Mouse (Mus musculus) MEL (cell line): ENCODE measurements at regions not wholly inside any gene's neighbourhood (a gene's known extent, or its start where the extent isn't known, plus 50 kb on each side); places are given as distances from the start of the nearest gene placed in this dataset.

ENCODE experiments used
- DNase-seq: peaks from one replicate; pipeline ENCODE4 v3.0.0; 2011; ENCODE audit warnings: low read depth, low spot score
- H3K27ac ChIP-seq: 2 replicates; pipeline ENCODE4 v1.5.1; 2012; ENCODE audit warnings: low read depth, mild to moderate bottlenecking, control low read depth, low read length, moderate library complexity; ENCODE audit not compliant: control insufficient read depth
- H3K27me3 ChIP-seq, 2 experiments: fragments of 150-350 bp in 1 of 2; sonication (generic) in 1 of 2; 2 replicates each; pipeline ENCODE4 v1.6.1; 2012; ENCODE audit warnings: low read length in 2 of 2, mild to moderate bottlenecking in 2 of 2, improper control_type of control experiment in 1 of 2, moderate library complexity in 1 of 2; ENCODE audit not compliant: insufficient read depth in 2 of 2, control insufficient read depth in 1 of 2
- H3K36me3 ChIP-seq, 2 experiments: 2 replicates each; pipeline ENCODE4 v1.6.1; 2012 to 2014; ENCODE audit warnings: low read length in 2 of 2, improper control_type of control experiment in 1 of 2, inconsistent platforms in 1 of 2, mild to moderate bottlenecking in 1 of 2; ENCODE audit not compliant: insufficient read depth in 2 of 2, control insufficient read depth in 1 of 2
- H3K4me1 ChIP-seq, 2 experiments: fragments of 150-350 bp in 1 of 2; sonication (generic) in 1 of 2; 2 replicates each; pipeline ENCODE4 v1.6.1; 2012; ENCODE audit warnings: low read length in 2 of 2, improper control_type of control experiment in 1 of 2, mild to moderate bottlenecking in 1 of 2; ENCODE audit not compliant: insufficient read depth in 2 of 2, control insufficient read depth in 1 of 2
- H3K4me3 ChIP-seq, 2 experiments: fragments of 150-350 bp in 1 of 2; sonication (generic) in 1 of 2; 2 replicates each; pipeline ENCODE4 v1.5.1; 2012; ENCODE audit warnings: low read depth in 2 of 2, low read length in 2 of 2, mild to moderate bottlenecking in 2 of 2, moderate library complexity in 2 of 2, control low read depth in 1 of 2, improper control_type of control experiment in 1 of 2; ENCODE audit not compliant: control insufficient read depth in 1 of 2, insufficient read depth in 1 of 2
- H3K79me2 ChIP-seq: 2 replicates; pipeline ENCODE4 v1.6.1; 2012; ENCODE audit warnings: mild to moderate bottlenecking, low read length, moderate library complexity; ENCODE audit not compliant: control insufficient read depth, poor library complexity, insufficient read depth
- H3K9ac ChIP-seq: 2 replicates; pipeline ENCODE4 v1.6.1; 2012; ENCODE audit warnings: low read depth, mild to moderate bottlenecking, control low read depth, low read length, moderate library complexity; ENCODE audit not compliant: control insufficient read depth, poor library complexity, severe bottlenecking
- H3K9me3 ChIP-seq: fragments of 150-350 bp; sonication (generic); replicated peaks from 2 replicates; pipeline ENCODE4 v1.6.1; 2012; ENCODE audit warnings: mild to moderate bottlenecking, low read length, improper control_type of control experiment, moderate library complexity; ENCODE audit not compliant: insufficient read depth
- BHLHE40 ChIP-seq: IDR thresholded peaks from 2 replicates; pipeline ENCODE4 v1.6.1; 2012; ENCODE audit warnings: low read depth, mild to moderate bottlenecking, inconsistent platforms, low read length, improper control_type of control experiment, borderline replicate concordance
- CHD1 ChIP-seq: IDR thresholded peaks from 2 replicates; pipeline ENCODE4 v1.6.1; 2012; ENCODE audit warnings: low read depth, mild to moderate bottlenecking, inconsistent platforms, low read length, improper control_type of control experiment
- CHD2 ChIP-seq: IDR thresholded peaks from 2 replicates; pipeline ENCODE4 v1.6.1; 2011; ENCODE audit warnings: low read length, improper control_type of control experiment
- E2F4 ChIP-seq: IDR thresholded peaks from 2 replicates; pipeline ENCODE4 v1.6.1; 2011; ENCODE audit warnings: low read depth, low read length, improper control_type of control experiment, borderline replicate concordance
- EP300 ChIP-seq, 2 experiments: IDR thresholded peaks; 2 replicates each; pipeline ENCODE4 v1.6.1; 2011; ENCODE audit warnings: improper control_type of control experiment in 2 of 2, low read length in 2 of 2, low read depth in 1 of 2, mild to moderate bottlenecking in 1 of 2
- ETS1 ChIP-seq: IDR thresholded peaks from 2 replicates; pipeline ENCODE4 v1.6.1; 2012; ENCODE audit warnings: low read depth, mild to moderate bottlenecking, inconsistent platforms, low read length, improper control_type of control experiment, moderate library complexity
- NRF1 ChIP-seq: IDR thresholded peaks from 2 replicates; pipeline ENCODE4 v1.6.1; 2014; ENCODE audit warnings: low read depth, mild to moderate bottlenecking, inconsistent platforms, low read length, improper control_type of control experiment, moderate library complexity; ENCODE audit not compliant: poor library complexity, insufficient read depth, severe bottlenecking
- RAD21 ChIP-seq: IDR thresholded peaks from 2 replicates; pipeline ENCODE4 v1.6.1; 2011; ENCODE audit warnings: mild to moderate bottlenecking, low read depth, low read length, improper control_type of control experiment
- TAL1 ChIP-seq: IDR thresholded peaks from 2 replicates; pipeline ENCODE4 v1.6.1; 2012; ENCODE audit warnings: mild to moderate bottlenecking, inconsistent platforms, low read length, moderate library complexity, mixed read lengths
- UBTF ChIP-seq: IDR thresholded peaks from 2 replicates; pipeline ENCODE4 v1.6.1; 2012; ENCODE audit warnings: low read depth, mild to moderate bottlenecking, inconsistent platforms, low read length, improper control_type of control experiment, moderate library complexity, borderline replicate concordance; ENCODE audit not compliant: insufficient read depth
- USF1 ChIP-seq: IDR thresholded peaks from 2 replicates; pipeline ENCODE4 v1.6.1; 2014; ENCODE audit warnings: low read depth, mild to moderate bottlenecking, inconsistent platforms, low read length, improper control_type of control experiment, moderate library complexity
- ZC3H11A ChIP-seq: IDR thresholded peaks from 2 replicates; pipeline ENCODE4 v1.6.1; 2012; ENCODE audit warnings: low read depth, mild to moderate bottlenecking, inconsistent platforms, low read length, improper control_type of control experiment
- ZKSCAN1 ChIP-seq: IDR thresholded peaks from 2 replicates; pipeline ENCODE4 v1.6.1; 2012; ENCODE audit warnings: low read depth, mild to moderate bottlenecking, inconsistent platforms, low read length, improper control_type of control experiment, moderate library complexity
- ZNF384 ChIP-seq: IDR thresholded peaks from 2 replicates; pipeline ENCODE4 v1.6.1; 2012; ENCODE audit warnings: low read depth, mild to moderate bottlenecking, inconsistent platforms, low read length, improper control_type of control experiment

GRCm38 (mm10) chr2:109619676-109620075 is 54.8 kb upstream of the Bdnf start:
- DNase-seq, result no peak

GRCm38 (mm10) chr2:109621595-109621994 is 52.9 kb upstream of the Bdnf start:
- no peak for DNase-seq
- no peaks in the 10 kb centered on the region for H3K79me2 ChIP-seq
- H3K4me3 ChIP-seq, result no peak overlapping the region
- no peaks in the 10 kb centered on the region for H3K36me3 ChIP-seq
- no peak overlapping the region for H3K9ac ChIP-seq
- no peak overlapping the region for H3K27ac ChIP-seq
- no peaks in the 10 kb centered on the region for H3K27me3 ChIP-seq
- no peak for TF ChIP-seq EP300 (IDR thresholded peaks at IDR 0.05; ENCODE audit: low read depth in 1 of 2, low read length in 2 of 2)
- no peak for TF ChIP-seq CHD1
- no peak for TF ChIP-seq ZNF384
- no peak for TF ChIP-seq RAD21
- no peak for TF ChIP-seq BHLHE40
- no peaks in the 10 kb centered on the region for H3K4me1 ChIP-seq
- no peaks in the 10 kb centered on the region for H3K9me3 ChIP-seq

More at GRCm38 (mm10) chr2:109619676-109620075, 54.8 kb upstream of the Bdnf start:
- Histone ChIP-seq H3K9me3 (no peaks in the 10 kb centered on the region), H3K36me3 (no peaks in the 10 kb centered on the region), H3K4me1 (no peaks in the 10 kb centered on the region), H3K4me3 (no peak overlapping the region), H3K27me3 (no peaks in the 10 kb centered on the region), H3K9ac (no peak overlapping the region), H3K79me2 (no peaks in the 10 kb centered on the region), H3K27ac (no peak overlapping the region)
- TF ChIP-seq ETS1 (no peak), NRF1 (no peak), ZC3H11A (no peak), UBTF (no peak), E2F4 (no peak), CHD2 (no peak), TAL1 (no peak), ZKSCAN1 (no peak), USF1 (no peak)
- TF ChIP-seq, all 39 proteins: peak for 0
